Mouse (Mus musculus) WW6 (cell line): ENCODE measurements around the gene Ces1b.

Experiments used
- DNase-seq: peaks from one replicate; pipeline ENCODE4 v3.0.0-alpha.2; 2013; ENCODE audit warnings: low read depth, low spot score

Gene Ces1b

DNA sequence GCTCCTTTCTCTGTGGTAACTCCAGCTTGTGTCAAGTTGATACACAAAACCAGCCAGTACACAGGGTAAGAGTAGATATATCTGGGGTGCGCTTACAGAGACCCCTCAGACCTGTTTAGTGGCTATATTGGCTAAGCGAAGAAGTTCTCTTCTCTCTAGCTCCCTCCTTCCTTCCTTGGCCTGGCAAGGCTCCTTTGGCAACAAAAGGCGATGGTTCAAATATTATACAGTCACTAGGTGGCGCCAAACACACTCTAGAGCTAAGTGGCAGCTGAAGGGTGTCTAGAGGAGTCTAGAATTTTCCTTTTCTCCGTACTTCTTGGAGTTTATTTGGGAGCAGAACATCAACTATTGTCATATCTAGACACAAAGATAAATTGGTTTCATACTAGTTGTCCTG, 69.5 kb downstream of the Ces1b start:
- peak; percentile 34 for DNase-seq
